Mouse (Mus musculus) limb, embryonic 14.5 days (tissue): ENCODE data around the gene Sult1a1. TPM values are rescaled to one million over a fixed set of nuclear protein-coding genes. Genes with fewer than 3 reads are reported as not detected.

ENCODE experiments used
- ATAC-seq: fragments of 200-750 bp; cut with Nextera tagmentation; 2 replicates; pipeline ENCODE4 v1.8.0; 2017; ENCODE audit warnings: low read depth, moderate number of reproducible peaks, moderate TSS enrichment; ENCODE audit not compliant: low FRiP score
- DNase-seq: peaks from one replicate; pipeline ENCODE4 v3.0.0-alpha.2; 2015; ENCODE audit warnings: low spot score
- H3K27ac ChIP-seq: fragments of 300-500 bp; sonication (generic); replicated peaks from 2 replicates; pipeline ENCODE4 v1.5.1; 2014; ENCODE audit warnings: low read depth, mild to moderate bottlenecking, low read length, moderate library complexity, mixed read lengths
- H3K27me3 ChIP-seq: fragments of 300-500 bp; sonication (generic); 2 replicates; pipeline ENCODE4 v1.6.1; 2014; ENCODE audit warnings: low read length, mixed read lengths; ENCODE audit not compliant: control insufficient read depth, insufficient read depth
- H3K36me3 ChIP-seq: fragments of 300-500 bp; sonication (generic); 2 replicates; pipeline ENCODE4 v1.6.1; 2014; ENCODE audit warnings: mild to moderate bottlenecking, low read length, moderate library complexity, mixed read lengths; ENCODE audit not compliant: control insufficient read depth, insufficient read depth
- H3K4me1 ChIP-seq: fragments of 300-500 bp; sonication (generic); 2 replicates; pipeline ENCODE4 v1.6.1; 2014; ENCODE audit warnings: antibody characterized with exemption, low read length, mixed read lengths; ENCODE audit not compliant: control insufficient read depth, insufficient read depth
- H3K4me2 ChIP-seq: fragments of 300-500 bp; sonication (generic); replicated peaks from 2 replicates; pipeline ENCODE4 v1.6.1; 2014; ENCODE audit warnings: low read depth, mild to moderate bottlenecking, low read length, moderate library complexity; ENCODE audit not compliant: severe bottlenecking
- H3K4me3 ChIP-seq: fragments of 300-500 bp; sonication (generic); replicated peaks from 2 replicates; pipeline ENCODE4 v1.5.1; 2014; ENCODE audit warnings: low read length
- H3K9ac ChIP-seq: fragments of 300-500 bp; sonication (generic); 2 replicates; pipeline ENCODE4 v1.6.1; 2014; ENCODE audit warnings: mild to moderate bottlenecking, low read depth, low read length, moderate library complexity; ENCODE audit not compliant: severe bottlenecking
- H3K9me3 ChIP-seq: fragments of 300-500 bp; sonication (generic); 2 replicates; pipeline ENCODE4 v1.6.1; 2016; ENCODE audit warnings: low read length; ENCODE audit not compliant: control insufficient read depth
- POLR2A ChIP-seq: fragments of 200-500 bp; IDR thresholded peaks from 2 replicates; pipeline ENCODE4 v1.8.0; 2012; ENCODE audit warnings: inconsistent platforms, mild to moderate bottlenecking, moderate library complexity, borderline replicate concordance; ENCODE audit not compliant: insufficient read depth, insufficient read length; ENCODE audit errors: extremely low read depth
- WGBS: fragments of 180-500 bp; shearing (Covaris S2); extraction: QIAGEN DNeasy Blood & Tissue Kit; methylation state at CpG from one replicate; pipeline ENCODE4 v1.1.7; 2014; 5-methylcytosine and 5-hydroxymethylcytosine counted together
- polyA plus RNA-seq, 2 experiments: library from polyadenylated mRNA; depleted of rRNA in 1 of 2; stranded (reverse) in 1 of 2; unstranded in 1 of 2; fragments of >200 nt; fragmentation: Nextera tagmentation in 1 of 2; extraction: Ambion mirVana in 1 of 2; gene quantifications; 2 replicates each; pipeline versions ENCODE4 v1.2.1 to v1.2.3; 2012 to 2014

Sult1a1 gene
- 6.9 and 7.0 TPM in 2 replicates for polyA plus RNA-seq (2012; rRNA removed)
- polyA plus RNA-seq (2014; fragmentation: Nextera tagmentation; extraction: Ambion mirVana): 10.3 TPM in 2 replicates

DNA sequence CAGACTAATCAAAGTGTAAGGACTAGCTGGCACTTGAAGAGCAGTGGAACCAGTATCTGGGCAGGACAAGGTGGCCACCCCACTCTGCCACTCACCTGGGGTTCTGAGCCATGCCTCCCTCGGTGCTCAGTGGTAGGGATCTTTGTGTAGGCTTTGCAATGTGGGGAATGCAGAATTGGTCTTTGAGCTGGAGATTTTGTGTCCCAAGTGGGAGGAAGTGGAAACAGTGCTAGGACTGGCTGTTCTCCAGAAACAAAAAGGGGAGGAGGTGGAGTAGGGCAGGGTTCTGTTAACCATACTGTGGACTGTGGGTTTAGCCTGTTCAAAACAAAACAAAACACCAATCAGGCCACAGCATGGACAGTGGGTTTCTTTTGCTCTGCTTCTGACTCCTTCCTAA, at the start of gene Sult1a1:
Gene Sult1a1, minus strand, starts transcription at position 226 of the 400 bp plus-strand sequence.
- ATAC-seq: 0 out of 2 replicates have a peak, but pooled peaks have one; percentile 37
- Histone ChIP-seq H3K9me3 (no peaks in the 10 kb centered on the region), H3K36me3 (peaks cover 17% of the 10 kb centered on the region), H3K9ac (no peak within 1 kb of the TSS), H3K4me2 (no peak within 1 kb of the TSS), H3K27ac (0 out of 2 replicates have a peak within 1 kb of the TSS, but pooled peaks have one; percentile 10), H3K4me1 (no peaks in the 10 kb centered on the region), H3K4me3 (no peak within 1 kb of the TSS), H3K27me3 (no peaks in the 10 kb centered on the region)
- 58% methylated on average over 1 of the region's 1 CpGs for WGBS
- DNase-seq: peak; percentile 20
- TF ChIP-seq POLR2A: no peak

DNA sequence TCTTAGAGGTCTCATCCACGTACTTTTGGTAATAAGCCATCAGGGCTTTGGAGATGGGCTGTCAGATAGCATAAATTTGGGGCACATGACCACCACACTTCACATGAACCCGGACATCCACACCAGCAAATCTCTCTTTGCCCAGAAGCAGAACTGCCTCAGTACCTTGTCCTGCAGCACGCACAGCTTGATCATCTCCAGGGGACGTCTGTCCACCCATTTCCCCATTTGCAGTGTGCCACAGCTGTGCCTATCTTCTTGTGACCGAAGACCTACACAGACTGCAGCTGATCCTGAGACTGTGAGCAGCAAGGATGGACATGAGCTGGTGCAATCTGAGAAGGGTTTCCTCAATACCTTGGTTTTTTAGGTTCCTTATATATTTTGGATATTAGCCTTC, 49.4 kb upstream of the Sult1a1 start:
- Histone ChIP-seq H3K36me3 (no peaks in the 10 kb centered on the region), H3K4me1 (no peaks in the 10 kb centered on the region), H3K4me2 (no peak overlapping the region), H3K9me3 (no peaks in the 10 kb centered on the region), H3K9ac (no peak overlapping the region), H3K4me3 (no peak overlapping the region), H3K27ac (no peak overlapping the region), H3K27me3 (no peaks in the 10 kb centered on the region)
- ATAC-seq (no peak), DNase-seq (no peak)
- 76% methylated on average over 5 of the region's 5 CpGs for WGBS
- TF ChIP-seq POLR2A: no peak

DNA sequence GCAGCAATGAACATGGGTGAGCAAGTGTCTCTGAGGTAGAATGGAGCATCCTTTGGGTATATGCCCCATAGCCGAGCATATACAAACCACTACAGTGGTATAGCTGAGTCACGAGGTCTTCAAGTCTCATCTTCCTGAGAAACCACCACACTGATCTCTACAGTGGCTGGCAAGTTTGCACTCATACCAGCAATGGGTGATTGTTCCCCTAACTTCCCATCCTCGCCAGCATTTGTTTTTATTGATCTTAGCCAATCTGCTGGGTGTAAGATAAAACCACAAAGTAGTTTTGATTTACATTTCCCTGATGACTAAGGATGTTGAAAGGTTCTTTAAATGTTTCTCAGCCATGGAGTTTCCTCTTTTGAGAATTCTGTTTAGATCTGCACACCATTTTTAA, 48.8 kb upstream of the Sult1a1 start:
- Histone ChIP-seq H3K4me2 (no peak overlapping the region), H3K36me3 (no peaks in the 10 kb centered on the region), H3K9me3 (no peaks in the 10 kb centered on the region), H3K9ac (no peak overlapping the region), H3K27me3 (no peaks in the 10 kb centered on the region), H3K4me3 (no peak overlapping the region), H3K27ac (no peak overlapping the region), H3K4me1 (no peaks in the 10 kb centered on the region)
- DNase-seq (no peak), ATAC-seq (no peak)
- TF ChIP-seq POLR2A: no peak
- WGBS: 76% methylated on average over 3 of the region's 3 CpGs

DNA sequence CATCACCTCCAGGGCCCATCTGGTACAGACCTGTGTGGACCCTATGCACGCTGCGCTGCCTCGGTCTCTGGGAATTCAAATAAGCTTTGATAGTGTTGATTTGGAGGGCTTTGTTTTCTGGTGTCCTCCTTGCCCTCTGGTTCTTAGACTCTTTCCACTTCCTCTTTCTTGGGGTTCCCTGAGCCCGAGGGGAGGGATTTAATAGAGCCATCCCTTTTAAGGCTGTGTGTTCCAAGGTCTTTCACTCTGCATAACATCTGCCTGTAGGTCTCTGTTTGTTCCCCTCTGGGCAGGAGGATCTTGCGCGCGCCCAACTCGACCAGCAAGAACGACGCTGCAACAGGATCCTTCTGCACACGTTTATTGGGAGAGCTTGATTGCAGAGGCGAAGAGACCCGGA, 45.4 kb upstream of the Sult1a1 start:
- no peak for DNase-seq
- no peak for TF ChIP-seq POLR2A
- H3K4me1 ChIP-seq: no peaks in the 10 kb centered on the region
- no peak overlapping the region for H3K4me3 ChIP-seq
- no peak for ATAC-seq
- 86% methylated on average over 13 of the region's 13 CpGs for WGBS
- no peaks in the 10 kb centered on the region for H3K36me3 ChIP-seq
- no peaks in the 10 kb centered on the region for H3K9me3 ChIP-seq
- no peak overlapping the region for H3K4me2 ChIP-seq
- H3K27ac ChIP-seq: no peak overlapping the region
- no peak overlapping the region for H3K9ac ChIP-seq
- no peaks in the 10 kb centered on the region for H3K27me3 ChIP-seq

DNA sequence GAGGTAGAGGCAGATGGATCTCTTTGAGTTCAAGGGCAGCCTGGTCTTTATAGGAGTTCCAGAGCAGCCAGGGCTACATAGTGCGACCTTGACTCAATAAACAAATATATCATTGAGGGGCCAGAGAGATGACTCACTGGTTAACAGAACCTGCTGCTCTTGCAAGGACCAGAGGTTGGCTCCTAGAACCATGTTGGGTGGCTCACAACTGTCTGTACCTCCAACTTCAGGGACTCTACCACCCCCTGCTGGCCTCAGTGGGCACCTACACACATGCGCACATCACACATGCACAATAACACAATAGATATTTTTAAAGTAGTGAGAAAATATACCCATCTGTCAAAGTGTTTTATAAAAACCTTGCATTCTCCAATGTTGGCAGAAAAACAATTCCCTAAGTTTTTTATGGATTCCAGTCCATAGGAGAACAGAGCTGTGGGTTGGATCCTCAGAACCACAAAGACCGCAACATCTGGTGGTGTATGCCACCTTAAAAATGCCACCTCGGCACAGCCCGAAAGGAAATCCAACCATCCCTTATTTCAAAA, 42.6 kb upstream of the Sult1a1 start:
- Histone ChIP-seq H3K36me3 (no peaks in the 10 kb centered on the region), H3K4me1 (no peaks in the 10 kb centered on the region), H3K9ac (no peak overlapping the region), H3K9me3 (no peaks in the 10 kb centered on the region), H3K4me2 (no peak overlapping the region), H3K27ac (no peak overlapping the region), H3K27me3 (no peaks in the 10 kb centered on the region), H3K4me3 (no peak overlapping the region)
- no peak for TF ChIP-seq POLR2A
- 89% methylated on average over 5 of the region's 5 CpGs for WGBS
- ATAC-seq (no peak), DNase-seq (no peak)
